Mouse (Mus musculus): ENCODE measurements around the gene Slc39a11. TPM values are rescaled to one million over a fixed set of nuclear protein-coding genes. Genes with fewer than 3 reads are reported as not detected.

The Slc39a11 gene
- total and polyA plus RNA-seq, 2 experiments from 2014 or later, result 40.4 to 62.5 TPM

DNA sequence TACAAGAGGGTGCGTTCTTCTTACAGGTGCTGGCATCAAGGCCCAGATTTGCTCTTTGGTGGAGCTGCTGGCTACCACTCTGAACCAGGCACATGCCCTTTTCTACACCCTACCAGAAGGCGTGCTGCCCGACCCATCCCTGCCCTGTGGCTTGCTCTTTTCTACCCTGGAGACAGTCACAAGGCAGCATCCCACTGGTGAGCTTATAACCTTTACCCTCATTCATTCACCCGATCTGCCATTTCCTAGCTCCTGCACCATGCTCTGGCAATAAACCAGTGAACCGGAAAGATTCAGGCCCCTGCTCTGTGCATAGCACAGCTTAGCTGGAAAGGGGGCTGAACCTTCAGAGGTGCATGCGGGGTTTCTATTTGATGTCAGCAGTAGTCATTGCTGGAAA is 2.6 kb upstream of the Slc39a11 start:
- no peak for ATAC-seq (ENCODE audit: low FRiP score)
- H3K27ac ChIP-seq (ENCODE audit: low read depth, low read length), result no peak overlapping the region
- H3K9ac ChIP-seq (replicated peaks; ENCODE audit: low read length, poor library complexity, severe bottlenecking), result no peak overlapping the region
- peaks cover 9% of the 10 kb centered on the region; the same call in 1 of the 2 replicates for H3K4me1 ChIP-seq (ENCODE audit: insufficient read depth, low read length)
- TF ChIP-seq CTCF (IDR thresholded peaks at IDR 0.05), result no peak
- no peak overlapping the region for H3K4me3 ChIP-seq (ENCODE audit: low read depth, low read length)
- peaks cover 57% of the 10 kb centered on the region for H3K36me3 ChIP-seq (ENCODE audit: insufficient read depth, low read length)
- H3K9me3 ChIP-seq (ENCODE audit: low read length), result no peaks in the 10 kb centered on the region
- WGBS, result 87% methylated on average over 6 of the region's 6 CpGs
- no peak overlapping the region for H3K4me2 ChIP-seq (ENCODE audit: low read depth, low read length, poor library complexity, severe bottlenecking)
- no peak for DNase-seq (ENCODE audit: low spot score)
- H3K27me3 ChIP-seq (ENCODE audit: insufficient read depth, low read length), result no peaks in the 10 kb centered on the region

DNA sequence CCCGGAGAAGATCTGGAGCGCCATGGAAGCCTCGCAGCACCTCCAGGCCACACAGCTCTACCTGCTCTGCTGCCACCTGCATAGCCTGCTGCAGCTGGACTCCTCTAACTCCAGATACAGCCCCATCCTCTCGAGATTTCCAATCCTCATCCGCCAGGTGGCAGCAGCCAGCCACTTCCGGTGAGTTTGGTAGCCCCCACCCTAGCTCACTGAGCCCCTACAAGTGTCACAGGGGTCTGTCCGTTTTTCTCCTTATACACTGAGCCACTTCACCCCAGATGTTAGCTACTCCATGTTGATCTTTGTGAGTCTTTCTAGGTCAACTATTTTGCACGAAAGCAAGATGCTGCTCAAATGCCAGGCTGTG is 2.0 kb upstream of the Slc39a11 start:
- Histone ChIP-seq H3K36me3 (ENCODE audit: insufficient read depth, low read length) (peaks cover 51% of the 10 kb centered on the region), H3K27ac (ENCODE audit: low read depth, low read length) (no peak overlapping the region), H3K9ac (replicated peaks; ENCODE audit: low read length, poor library complexity, severe bottlenecking) (no peak overlapping the region), H3K4me2 (ENCODE audit: low read depth, low read length, poor library complexity, severe bottlenecking) (no peak overlapping the region), H3K9me3 (ENCODE audit: low read length) (no peaks in the 10 kb centered on the region), H3K4me1 (ENCODE audit: insufficient read depth, low read length) (peaks cover 9% of the 10 kb centered on the region; the same call in 1 of the 2 replicates), H3K27me3 (ENCODE audit: insufficient read depth, low read length) (no peaks in the 10 kb centered on the region), H3K4me3 (ENCODE audit: low read depth, low read length) (no peak overlapping the region)
- peak; percentile 82 for DNase-seq (ENCODE audit: low spot score)
- 48% methylated on average over 8 of the region's 8 CpGs for WGBS
- peak; percentile 38; the same call in 1 of the 2 replicates for ATAC-seq (ENCODE audit: low FRiP score)
- peak; percentile 81 for TF ChIP-seq CTCF (IDR thresholded peaks at IDR 0.05)

DNA sequence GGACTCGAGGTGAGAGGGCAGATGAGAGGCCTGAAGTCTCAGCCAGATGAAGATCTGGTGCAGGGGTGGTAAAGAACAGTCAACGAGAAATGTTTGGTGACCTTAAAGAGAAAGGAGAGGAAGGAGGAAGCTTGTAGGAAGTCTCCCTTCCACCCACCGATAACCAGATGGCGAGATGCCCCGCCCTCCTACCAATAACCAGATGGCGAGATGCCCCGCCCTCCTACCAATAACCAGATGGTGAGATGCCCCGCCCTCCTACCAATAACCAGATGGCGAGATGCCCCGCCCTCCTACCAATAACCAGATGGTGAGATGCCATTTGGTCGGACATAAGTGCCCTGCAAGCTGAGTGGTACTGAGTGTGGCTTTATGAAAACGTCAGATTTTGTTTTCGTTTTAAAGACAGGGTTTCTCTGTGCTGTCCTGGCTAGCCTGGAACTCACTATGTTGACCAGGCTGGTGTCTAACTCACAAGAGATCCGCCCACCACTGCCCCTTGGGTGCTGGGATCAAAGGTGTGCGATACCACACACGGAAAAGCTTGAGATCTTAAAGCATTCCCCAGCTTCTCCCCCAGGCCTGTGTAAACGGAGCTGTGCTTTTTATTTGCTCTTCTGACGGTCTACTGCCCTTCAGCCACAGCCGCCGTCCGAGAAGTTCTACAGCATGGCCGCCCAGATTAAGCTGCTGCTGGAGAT is 1.5 kb upstream of the Slc39a11 start:
- Histone ChIP-seq H3K27ac (ENCODE audit: low read depth, low read length) (no peak overlapping the region), H3K36me3 (ENCODE audit: insufficient read depth, low read length) (peaks cover 46% of the 10 kb centered on the region), H3K4me1 (ENCODE audit: insufficient read depth, low read length) (peaks cover 9% of the 10 kb centered on the region; the same call in 1 of the 2 replicates), H3K27me3 (ENCODE audit: insufficient read depth, low read length) (no peaks in the 10 kb centered on the region), H3K9ac (replicated peaks; ENCODE audit: low read length, poor library complexity, severe bottlenecking) (no peak overlapping the region), H3K9me3 (ENCODE audit: low read length) (no peaks in the 10 kb centered on the region), H3K4me3 (ENCODE audit: low read depth, low read length) (no peak overlapping the region), H3K4me2 (ENCODE audit: low read depth, low read length, poor library complexity, severe bottlenecking) (0 out of 2 replicates have a peak overlapping the region, but pooled peaks have one; percentile 66)
- 73% methylated on average over 22 of the region's 22 CpGs for WGBS
- ATAC-seq (ENCODE audit: low FRiP score), result no peak
- TF ChIP-seq CTCF (IDR thresholded peaks at IDR 0.05), result no peak
- peak; percentile 55 for DNase-seq (ENCODE audit: low spot score)

DNA sequence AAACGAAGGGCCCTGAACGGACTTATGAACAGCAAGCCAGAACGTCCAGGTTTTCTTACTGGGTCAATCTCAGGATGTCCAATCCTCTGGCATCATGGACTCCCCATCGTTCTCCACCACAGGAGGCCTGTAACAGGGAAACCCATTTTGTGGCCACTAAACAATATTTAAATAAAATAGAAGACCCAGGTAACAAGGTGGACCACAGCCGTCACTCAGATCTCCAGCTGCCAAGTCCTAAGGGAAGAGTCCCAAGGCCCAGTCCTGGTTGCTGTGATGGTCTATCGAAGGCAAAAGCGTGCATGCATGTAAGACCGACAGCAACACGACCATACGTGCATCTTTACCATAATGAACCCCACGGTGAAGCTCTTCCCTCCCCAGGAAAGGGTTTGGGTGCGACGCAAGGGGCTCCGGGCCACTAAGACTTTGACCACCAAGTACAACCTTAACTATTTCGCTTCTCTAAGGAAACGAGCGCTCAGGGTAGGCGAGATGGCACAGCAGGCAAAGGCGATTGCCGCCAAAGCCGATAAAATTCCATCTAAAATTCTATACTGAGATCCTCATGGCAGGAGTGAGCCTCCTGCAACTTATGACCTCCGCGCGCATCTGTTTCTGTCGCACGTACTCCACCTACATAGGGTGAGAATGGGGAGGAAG is 1.1 kb downstream of the Slc39a11 start, which contains the start of gene Cog1:
Cog1 (plus strand) TSS at position 480 of the 663 bp plus-strand sequence.
- WGBS, result 41% methylated on average over 26 of the region's 26 CpGs
- peaks cover 21% of the 10 kb centered on the region for H3K36me3 ChIP-seq (ENCODE audit: insufficient read depth, low read length)

DNA sequence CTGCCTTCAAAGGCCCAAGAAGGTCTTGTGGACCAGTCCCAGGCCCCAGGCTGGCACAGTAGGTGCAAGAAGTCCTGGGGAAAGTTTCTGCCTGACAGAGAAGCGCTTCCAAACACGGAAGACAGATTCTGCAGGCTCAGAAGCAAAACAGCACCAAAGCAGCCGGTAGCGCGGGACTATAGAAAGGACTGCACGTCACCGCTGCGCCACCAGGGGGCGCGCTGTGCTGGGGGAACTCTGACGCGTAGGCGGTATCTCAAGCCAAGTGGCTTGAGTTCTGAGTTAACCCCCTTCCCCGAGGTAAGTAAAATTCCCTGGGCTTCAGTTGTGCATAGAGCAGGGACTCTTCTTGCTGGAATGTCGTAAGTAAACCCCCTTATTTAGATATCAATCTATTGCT is 1.7 kb downstream of the Slc39a11 start:
- no peak overlapping the region for H3K27ac ChIP-seq (ENCODE audit: low read depth, low read length)
- H3K9ac ChIP-seq (replicated peaks; ENCODE audit: low read length, poor library complexity, severe bottlenecking), result no peak overlapping the region
- no peaks in the 10 kb centered on the region for H3K27me3 ChIP-seq (ENCODE audit: insufficient read depth, low read length)
- H3K4me1 ChIP-seq (ENCODE audit: insufficient read depth, low read length), result peaks cover 9% of the 10 kb centered on the region; the same call in 1 of the 2 replicates
- peaks cover 15% of the 10 kb centered on the region for H3K36me3 ChIP-seq (ENCODE audit: insufficient read depth, low read length)
- DNase-seq (ENCODE audit: low spot score) (peak; percentile 81), ATAC-seq (ENCODE audit: low FRiP score) (no peak)
- H3K4me3 ChIP-seq (ENCODE audit: low read depth, low read length), result no peak overlapping the region
- TF ChIP-seq CTCF (IDR thresholded peaks at IDR 0.05), result peak; percentile 88
- H3K9me3 ChIP-seq (ENCODE audit: low read length), result no peaks in the 10 kb centered on the region
- WGBS, result 6% methylated on average over 15 of the region's 15 CpGs
- no peak overlapping the region for H3K4me2 ChIP-seq (ENCODE audit: low read depth, low read length, poor library complexity, severe bottlenecking)

More for the DNA sequence above, 1.1 kb downstream of the Slc39a11 start, which contains the start of gene Cog1:
- no peaks in the 10 kb centered on the region for H3K9me3 ChIP-seq (ENCODE audit: low read length)
- TF ChIP-seq CTCF (IDR thresholded peaks at IDR 0.05), result no peak
- peak within 1 kb of the TSS; percentile 89 for H3K27ac ChIP-seq (ENCODE audit: low read depth, low read length)
- H3K9ac ChIP-seq (replicated peaks; ENCODE audit: low read length, poor library complexity, severe bottlenecking), result peak within 1 kb of the TSS; percentile 93
- ATAC-seq (ENCODE audit: low FRiP score) (no peak), DNase-seq (ENCODE audit: low spot score) (no peak)
- H3K4me1 ChIP-seq (ENCODE audit: insufficient read depth, low read length), result peaks cover 9% of the 10 kb centered on the region; the same call in 1 of the 2 replicates
- H3K4me2 ChIP-seq (ENCODE audit: low read depth, low read length, poor library complexity, severe bottlenecking), result peak within 1 kb of the TSS; percentile 66
- peak within 1 kb of the TSS; percentile 96 for H3K4me3 ChIP-seq (ENCODE audit: low read depth, low read length)
- H3K27me3 ChIP-seq (ENCODE audit: insufficient read depth, low read length), result no peaks in the 10 kb centered on the region

DNA sequence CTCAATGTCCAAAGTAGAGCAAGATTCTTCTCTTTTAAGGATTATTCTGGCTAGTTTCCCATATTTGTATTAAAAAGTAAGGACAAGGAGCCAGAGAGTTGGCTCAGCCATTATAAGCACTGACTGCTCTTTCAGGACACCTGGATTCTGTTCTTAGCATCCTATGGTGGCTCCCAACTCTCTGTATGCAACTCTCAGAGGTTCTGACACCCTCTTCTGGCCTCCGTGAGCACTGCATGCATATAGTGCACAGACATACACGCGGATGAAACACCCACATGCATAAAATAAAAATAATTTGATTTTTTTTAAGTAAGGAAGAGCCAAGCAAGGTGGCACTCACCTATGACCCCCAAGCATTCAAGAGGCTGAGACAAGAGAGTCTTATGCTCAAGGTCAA is 4.7 kb downstream of the Slc39a11 start:
- Histone ChIP-seq H3K4me2 (ENCODE audit: low read depth, low read length, poor library complexity, severe bottlenecking) (no peak overlapping the region), H3K27ac (ENCODE audit: low read depth, low read length) (no peak overlapping the region), H3K4me1 (ENCODE audit: insufficient read depth, low read length) (peaks cover 5% of the 10 kb centered on the region; the same call in 1 of the 2 replicates), H3K9ac (replicated peaks; ENCODE audit: low read length, poor library complexity, severe bottlenecking) (no peak overlapping the region), H3K27me3 (ENCODE audit: insufficient read depth, low read length) (no peaks in the 10 kb centered on the region), H3K4me3 (ENCODE audit: low read depth, low read length) (no peak overlapping the region), H3K9me3 (ENCODE audit: low read length) (no peaks in the 10 kb centered on the region), H3K36me3 (ENCODE audit: insufficient read depth, low read length) (no peaks in the 10 kb centered on the region)
- ATAC-seq (ENCODE audit: low FRiP score) (no peak), DNase-seq (ENCODE audit: low spot score) (no peak)
- WGBS, result 82% methylated on average over 3 of the region's 3 CpGs
- TF ChIP-seq CTCF (IDR thresholded peaks at IDR 0.05), result peak; percentile 12; the same call in 1 of the 2 replicates

All from midbrain, postnatal 0 days (tissue).